Mouse (Mus musculus) liver, embryonic 15.5 days (tissue): ENCODE data around the gene Nmu. TPM values are rescaled to one million over a fixed set of nuclear protein-coding genes. Genes with fewer than 3 reads are reported as not detected.

Experiments used
- ATAC-seq: fragments of 200-750 bp; cut with Nextera tagmentation; 2 replicates; pipeline ENCODE4 v1.8.0; 2017; ENCODE audit warnings: moderate number of reproducible peaks, mild to moderate bottlenecking, moderate library complexity; ENCODE audit not compliant: insufficient read depth
- H3K27ac ChIP-seq: fragments of 300-500 bp; sonication (generic); replicated peaks from 2 replicates; pipeline ENCODE4 v1.5.1; 2015; ENCODE audit warnings: mild to moderate bottlenecking, inconsistent platforms
- H3K27me3 ChIP-seq: fragments of 300-500 bp; sonication (generic); 2 replicates; pipeline ENCODE4 v1.6.1; 2015; ENCODE audit warnings: mild to moderate bottlenecking, inconsistent platforms
- H3K36me3 ChIP-seq: fragments of 300-500 bp; sonication (generic); replicated peaks from 2 replicates; pipeline ENCODE4 v1.6.1; 2015; ENCODE audit warnings: moderate library complexity, mild to moderate bottlenecking, inconsistent platforms
- H3K4me1 ChIP-seq: fragments of 300-500 bp; sonication (generic); replicated peaks from 2 replicates; pipeline ENCODE4 v1.6.1; 2015; ENCODE audit warnings: inconsistent platforms
- H3K4me2 ChIP-seq: fragments of 300-500 bp; sonication (generic); 2 replicates; pipeline ENCODE4 v1.6.1; 2015; ENCODE audit warnings: moderate library complexity, mild to moderate bottlenecking, inconsistent platforms
- H3K4me3 ChIP-seq: fragments of 300-500 bp; sonication (generic); replicated peaks from 2 replicates; pipeline ENCODE4 v1.5.1; 2015; ENCODE audit warnings: mild to moderate bottlenecking, inconsistent platforms
- H3K9ac ChIP-seq: fragments of 300-500 bp; sonication (generic); 2 replicates; pipeline ENCODE4 v1.6.1; 2015; ENCODE audit warnings: moderate library complexity, mild to moderate bottlenecking, inconsistent platforms
- H3K9me3 ChIP-seq: fragments of 300-500 bp; sonication (generic); replicated peaks from 2 replicates; pipeline ENCODE4 v1.6.1; 2016; ENCODE audit warnings: inconsistent platforms
- WGBS: fragments of 180-500 bp; shearing (Covaris S2); methylation state at CpG from one replicate; pipeline ENCODE4 v1.1.7; 2015; ENCODE audit warnings: mixed read lengths; ENCODE audit not compliant: insufficient replicate concordance; 5-methylcytosine and 5-hydroxymethylcytosine counted together
- polyA plus RNA-seq: library from polyadenylated mRNA; unstranded; fragments of >200 nt; fragmentation: Nextera tagmentation; extraction: Ambion mirVana; gene quantifications from 2 replicates; pipeline ENCODE4 v1.2.1, GENCODE M21; 2015

Gene Nmu
- polyA plus RNA-seq, 1 experiment from 2014 or later, result not detected

GRCm38 (mm10) chr5:76360057-76360456 lies 3.5 kb downstream of the Nmu start:
- Histone ChIP-seq H3K4me3 (no peak overlapping the region), H3K4me1 (0 out of 2 replicates have a peak, but pooled peaks cover 4% of the 10 kb centered on the region), H3K9me3 (no peaks in the 10 kb centered on the region), H3K27ac (no peak overlapping the region), H3K9ac (no peak overlapping the region), H3K36me3 (no peaks in the 10 kb centered on the region), H3K27me3 (peaks cover 33% of the 10 kb centered on the region), H3K4me2 (no peak overlapping the region)
- 41% methylated on average over 1 of the region's 1 CpGs for WGBS
- no peak for ATAC-seq

- no peaks in the 10 kb centered on the region for H3K9me3 ChIP-seq
- H3K4me3 ChIP-seq, result no peak overlapping the region
- ATAC-seq, result no peak
- H3K4me2 ChIP-seq, result no peak overlapping the region
- no peak overlapping the region for H3K9ac ChIP-seq
- no peaks in the 10 kb centered on the region for H3K4me1 ChIP-seq
- 48% methylated on average over 7 of the region's 7 CpGs for WGBS
- H3K27me3 ChIP-seq, result no peaks in the 10 kb centered on the region
- H3K36me3 ChIP-seq, result no peaks in the 10 kb centered on the region
- no peak overlapping the region for H3K27ac ChIP-seq
These were observed 11.5 kb downstream of the Nmu start for GRCm38 (mm10) chr5:76351953-76352611.

GRCm38 (mm10) chr5:76351537-76351936 lies 12.1 kb downstream of the Nmu start:
- Histone ChIP-seq H3K36me3 (no peaks in the 10 kb centered on the region), H3K4me3 (no peak overlapping the region), H3K9ac (no peak overlapping the region), H3K9me3 (no peaks in the 10 kb centered on the region), H3K4me2 (no peak overlapping the region), H3K27ac (no peak overlapping the region), H3K4me1 (no peaks in the 10 kb centered on the region), H3K27me3 (no peaks in the 10 kb centered on the region)
- 61% methylated on average over 5 of the region's 5 CpGs for WGBS
- ATAC-seq, result no peak

GRCm38 (mm10) chr5:76346137-76346536 lies 17.5 kb downstream of the Nmu start:
- Histone ChIP-seq H3K27ac (no peak overlapping the region), H3K4me3 (no peak overlapping the region), H3K9me3 (no peaks in the 10 kb centered on the region), H3K4me2 (no peak overlapping the region), H3K4me1 (no peaks in the 10 kb centered on the region), H3K36me3 (no peaks in the 10 kb centered on the region), H3K9ac (no peak overlapping the region), H3K27me3 (no peaks in the 10 kb centered on the region)
- WGBS, result 31% methylated on average over 2 of the region's 2 CpGs
- ATAC-seq, result no peak

GRCm38 (mm10) chr5:76340931-76341330 lies 22.7 kb downstream of the Nmu start:
- Histone ChIP-seq H3K9me3 (no peaks in the 10 kb centered on the region), H3K4me3 (no peak overlapping the region), H3K4me2 (no peak overlapping the region), H3K4me1 (no peaks in the 10 kb centered on the region), H3K36me3 (no peaks in the 10 kb centered on the region), H3K27ac (no peak overlapping the region), H3K9ac (no peak overlapping the region), H3K27me3 (no peaks in the 10 kb centered on the region)
- no peak for ATAC-seq
- WGBS, result 62% methylated on average over 2 of the region's 2 CpGs

GRCm38 (mm10) chr5:76337100-76337499 lies 26.5 kb downstream of the Nmu start:
- 29% methylated on average over 8 of the region's 8 CpGs for WGBS

GRCm38 (mm10) chr5:76333833-76334232 lies 29.8 kb downstream of the Nmu start:
- Histone ChIP-seq H3K4me3 (no peak overlapping the region), H3K4me1 (no peaks in the 10 kb centered on the region), H3K9ac (no peak overlapping the region), H3K9me3 (no peaks in the 10 kb centered on the region), H3K27me3 (no peaks in the 10 kb centered on the region), H3K36me3 (no peaks in the 10 kb centered on the region), H3K4me2 (no peak overlapping the region), H3K27ac (no peak overlapping the region)
- no peak for ATAC-seq
- 68% methylated on average over 4 of the region's 4 CpGs for WGBS

More at GRCm38 (mm10) chr5:76337100-76337499, 26.5 kb downstream of the Nmu start:
- no peaks in the 10 kb centered on the region for H3K27me3 ChIP-seq
- H3K36me3 ChIP-seq, result no peaks in the 10 kb centered on the region
- no peak overlapping the region for H3K27ac ChIP-seq
- no peak for ATAC-seq
- H3K4me2 ChIP-seq, result no peak overlapping the region
- no peak overlapping the region for H3K4me3 ChIP-seq
- H3K9me3 ChIP-seq, result no peaks in the 10 kb centered on the region
- no peak overlapping the region for H3K9ac ChIP-seq
- no peaks in the 10 kb centered on the region for H3K4me1 ChIP-seq

- H3K27me3 ChIP-seq, result no peaks in the 10 kb centered on the region
- WGBS, result 79% methylated on average over 7 of the region's 7 CpGs
- H3K4me1 ChIP-seq, result no peaks in the 10 kb centered on the region
- no peak within 1 kb of the TSS for H3K27ac ChIP-seq
- no peaks in the 10 kb centered on the region for H3K36me3 ChIP-seq
- H3K9ac ChIP-seq, result no peak within 1 kb of the TSS
- H3K4me3 ChIP-seq, result no peak within 1 kb of the TSS
- no peaks in the 10 kb centered on the region for H3K9me3 ChIP-seq
- ATAC-seq, result no peak
- no peak within 1 kb of the TSS for H3K4me2 ChIP-seq
These were observed 32.6 kb downstream of the Nmu start, which contains the start of gene Pdcl2 for GRCm38 (mm10) chr5:76330953-76331352. Gene Pdcl2 (minus strand): TSS chr5:76331156.

GRCm38 (mm10) chr5:76327296-76327695 lies 36.3 kb downstream of the Nmu start:
- Histone ChIP-seq H3K27me3 (no peaks in the 10 kb centered on the region), H3K4me1 (no peaks in the 10 kb centered on the region), H3K4me3 (no peak overlapping the region), H3K9ac (no peak overlapping the region), H3K36me3 (no peaks in the 10 kb centered on the region), H3K4me2 (no peak overlapping the region), H3K9me3 (no peaks in the 10 kb centered on the region), H3K27ac (no peak overlapping the region)
- no peak for ATAC-seq
- WGBS, result 53% methylated on average over 2 of the region's 2 CpGs

GRCm38 (mm10) chr5:76325113-76325512 lies 38.5 kb downstream of the Nmu start:
- H3K27ac ChIP-seq, result no peak overlapping the region
- H3K4me2 ChIP-seq, result no peak overlapping the region
- ATAC-seq, result no peak
- no peaks in the 10 kb centered on the region for H3K9me3 ChIP-seq
- no peaks in the 10 kb centered on the region for H3K27me3 ChIP-seq
- H3K36me3 ChIP-seq, result no peaks in the 10 kb centered on the region
- H3K4me3 ChIP-seq, result no peak overlapping the region
- H3K4me1 ChIP-seq, result no peaks in the 10 kb centered on the region
- WGBS, result 70% methylated on average over 4 of the region's 4 CpGs
- no peak overlapping the region for H3K9ac ChIP-seq

- Histone ChIP-seq H3K36me3 (no peaks in the 10 kb centered on the region), H3K9me3 (no peaks in the 10 kb centered on the region), H3K9ac (no peak overlapping the region), H3K27me3 (no peaks in the 10 kb centered on the region), H3K27ac (no peak overlapping the region), H3K4me1 (no peaks in the 10 kb centered on the region), H3K4me3 (no peak overlapping the region), H3K4me2 (no peak overlapping the region)
- 61% methylated on average over 11 of the region's 11 CpGs for WGBS
- no peak for ATAC-seq
These were observed 42.1 kb downstream of the Nmu start for GRCm38 (mm10) chr5:76321249-76322196.
